Mouse (Mus musculus) spleen, adult 10 weeks (tissue): Measurements from ENCODE around the gene Pygl. TPM values are rescaled to one million over a fixed set of nuclear protein-coding genes. Genes with fewer than 3 reads are reported as not detected.

Experiments used
- polyA plus RNA-seq: library from polyadenylated mRNA; stranded (reverse); fragments of 350-450 nt; fragmentation: Illumina TruSeq; extraction: RNeasy Lipid Tissue Mini Kit (QIAGEN cat#74804); gene quantifications from one replicate; pipeline ENCODE4 v1.2.3, GENCODE M21; 2015; ENCODE audit warnings: low replicate concordance; ENCODE audit not compliant: insufficient read depth

Pygl gene
- 25.9 TPM for polyA plus RNA-seq

DNA sequence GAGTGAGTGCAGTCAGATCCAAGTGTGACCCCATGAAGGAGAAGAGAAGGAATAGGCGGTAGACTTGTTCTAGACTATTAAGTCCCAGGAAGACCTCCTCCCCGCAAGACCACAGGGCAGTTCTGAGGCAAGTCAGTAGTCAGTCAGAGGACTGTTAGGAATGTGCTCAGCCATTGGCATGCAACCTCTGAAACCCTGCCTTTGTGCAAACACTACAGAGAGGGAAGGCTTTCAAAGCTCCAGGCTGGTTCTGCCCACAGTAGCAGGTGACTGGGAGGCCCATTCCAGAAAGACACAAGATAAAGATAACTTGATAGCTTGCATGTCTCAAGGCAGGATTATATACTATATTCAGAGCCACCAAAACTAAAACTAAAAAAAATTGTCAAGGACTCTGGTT lies at the start of gene Pygl:
TSS of gene Pygl (minus strand) at position 195 of the 400 bp plus-strand sequence.

GRCm38 (mm10) chr12:70153842-70154241 lies 77.4 kb downstream of the Pygl start, which contains the start of gene Abhd12b:
Abhd12b (plus strand) TSS chr12:70154142.

Other genes starting within 250 kb of the Pygl start
- 109 TPM for gene Sav1, start 244.5 kb downstream of the Pygl start, polyA plus RNA-seq
- 35.0 TPM for gene Nin, start 117.8 kb downstream of the Pygl start, polyA plus RNA-seq
- not detected for gene Abhd12b, start 77.3 kb downstream of the Pygl start, polyA plus RNA-seq
- not detected for gene Trim9, start 116.1 kb upstream of the Pygl start, polyA plus RNA-seq
- 96.0 TPM for gene Tmx1, start 221.6 kb upstream of the Pygl start, polyA plus RNA-seq